Mouse (Mus musculus): ENCODE data around the gene Nob1. TPM values are rescaled to one million over a fixed set of nuclear protein-coding genes. Genes with fewer than 3 reads are reported as not detected.
A peak's percentile ranks its signal among the peaks of the same experiment; 100 is the strongest.

Nob1 gene
- polyA plus RNA-seq, 1 experiment from 2014 or later, result 62.6 TPM

- Histone ChIP-seq H3K4me1 (ENCODE audit: control insufficient read depth, insufficient read depth, low read length) (peaks cover 16% of the 10 kb centered on the region), H3K27ac (ENCODE audit: low read depth, low read length) (no peak overlapping the region), H3K4me3 (ENCODE audit: low read depth, low read length) (no peak overlapping the region), H3K4me2 (ENCODE audit: low read depth, low read length) (no peak overlapping the region), H3K9ac (replicated peaks; ENCODE audit: low read depth, low read length) (no peak overlapping the region), H3K9me3 (ENCODE audit: control insufficient read depth, low read length) (no peaks in the 10 kb centered on the region), H3K36me3 (ENCODE audit: control insufficient read depth, insufficient read depth, low read length) (no peaks in the 10 kb centered on the region), H3K27me3 (ENCODE audit: control insufficient read depth, insufficient read depth, low read length) (no peaks in the 10 kb centered on the region; the same call in 1 of the 2 replicates)
- no peak for ATAC-seq (ENCODE audit: low read depth)
- WGBS, result 91% methylated on average over 3 of the region's 3 CpGs
Measured at GRCm38 (mm10) chr8:107439880-107440625, 15.2 kb upstream of the Nob1 start.

GRCm38 (mm10) chr8:107437711-107438110 lies 12.9 kb upstream of the Nob1 start:
- Histone ChIP-seq H3K9ac (replicated peaks; ENCODE audit: low read depth, low read length) (no peak overlapping the region), H3K4me1 (ENCODE audit: control insufficient read depth, insufficient read depth, low read length) (peaks cover 16% of the 10 kb centered on the region), H3K4me2 (ENCODE audit: low read depth, low read length) (no peak overlapping the region), H3K27ac (ENCODE audit: low read depth, low read length) (no peak overlapping the region), H3K36me3 (ENCODE audit: control insufficient read depth, insufficient read depth, low read length) (no peaks in the 10 kb centered on the region), H3K4me3 (ENCODE audit: low read depth, low read length) (no peak overlapping the region), H3K27me3 (ENCODE audit: control insufficient read depth, insufficient read depth, low read length) (no peaks in the 10 kb centered on the region; the same call in 1 of the 2 replicates), H3K9me3 (ENCODE audit: control insufficient read depth, low read length) (no peaks in the 10 kb centered on the region)
- no peak for ATAC-seq (ENCODE audit: low read depth)
- WGBS, result 70% methylated on average over 2 of the region's 2 CpGs

GRCm38 (mm10) chr8:107436841-107437421 lies 12.1 kb upstream of the Nob1 start:
- peak overlapping the region; percentile 83 for H3K9ac ChIP-seq (replicated peaks; ENCODE audit: low read depth, low read length)
- H3K9me3 ChIP-seq (ENCODE audit: control insufficient read depth, low read length), result no peaks in the 10 kb centered on the region
- no peaks in the 10 kb centered on the region for H3K36me3 ChIP-seq (ENCODE audit: control insufficient read depth, insufficient read depth, low read length)
- H3K27me3 ChIP-seq (ENCODE audit: control insufficient read depth, insufficient read depth, low read length), result no peaks in the 10 kb centered on the region; the same call in 1 of the 2 replicates
- peak overlapping the region; percentile 75 for H3K4me2 ChIP-seq (ENCODE audit: low read depth, low read length)
- WGBS, result 9% methylated on average over 16 of the region's 16 CpGs
- ATAC-seq (ENCODE audit: low read depth), result peak; percentile 25; the same call in 1 of the 2 replicates
- peak overlapping the region; percentile 73 for H3K4me3 ChIP-seq (ENCODE audit: low read depth, low read length)
- H3K27ac ChIP-seq (ENCODE audit: low read depth, low read length), result peak overlapping the region; percentile 82
- peaks cover 16% of the 10 kb centered on the region for H3K4me1 ChIP-seq (ENCODE audit: control insufficient read depth, insufficient read depth, low read length)

GRCm38 (mm10) chr8:107435962-107436831 lies 11.3 kb upstream of the Nob1 start, which contains the start of gene Wwp2:
Gene Wwp2 (plus strand): TSS chr8:107436365.
- Histone ChIP-seq H3K4me1 (ENCODE audit: control insufficient read depth, insufficient read depth, low read length) (peaks cover 16% of the 10 kb centered on the region), H3K36me3 (ENCODE audit: control insufficient read depth, insufficient read depth, low read length) (no peaks in the 10 kb centered on the region), H3K9ac (replicated peaks; ENCODE audit: low read depth, low read length) (peak within 1 kb of the TSS; percentile 83), H3K4me2 (ENCODE audit: low read depth, low read length) (peak within 1 kb of the TSS; percentile 75), H3K27ac (ENCODE audit: low read depth, low read length) (peak within 1 kb of the TSS; percentile 82), H3K9me3 (ENCODE audit: control insufficient read depth, low read length) (no peaks in the 10 kb centered on the region), H3K27me3 (ENCODE audit: control insufficient read depth, insufficient read depth, low read length) (no peaks in the 10 kb centered on the region; the same call in 1 of the 2 replicates), H3K4me3 (ENCODE audit: low read depth, low read length) (peak within 1 kb of the TSS; percentile 73)
- ATAC-seq (ENCODE audit: low read depth), result peak; percentile 94
- WGBS, result under 1% methylated on average over 54 of the region's 81 CpGs

GRCm38 (mm10) chr8:107435421-107435961 lies 10.6 kb upstream of the Nob1 start:
- H3K4me2 ChIP-seq (ENCODE audit: low read depth, low read length), result peak overlapping the region; percentile 75
- H3K27me3 ChIP-seq (ENCODE audit: control insufficient read depth, insufficient read depth, low read length), result no peaks in the 10 kb centered on the region; the same call in 1 of the 2 replicates
- H3K27ac ChIP-seq (ENCODE audit: low read depth, low read length), result peak overlapping the region; percentile 82; the same call in 1 of the 2 replicates
- H3K9ac ChIP-seq (replicated peaks; ENCODE audit: low read depth, low read length), result peak overlapping the region; percentile 83; the same call in 1 of the 2 replicates
- no peaks in the 10 kb centered on the region for H3K36me3 ChIP-seq (ENCODE audit: control insufficient read depth, insufficient read depth, low read length)
- no peaks in the 10 kb centered on the region for H3K9me3 ChIP-seq (ENCODE audit: control insufficient read depth, low read length)
- H3K4me3 ChIP-seq (ENCODE audit: low read depth, low read length), result peak overlapping the region; percentile 73
- H3K4me1 ChIP-seq (ENCODE audit: control insufficient read depth, insufficient read depth, low read length), result peaks cover 16% of the 10 kb centered on the region
- no peak for ATAC-seq (ENCODE audit: low read depth)
- 35% methylated on average over 11 of the region's 11 CpGs for WGBS

- Histone ChIP-seq H3K9ac (replicated peaks; ENCODE audit: low read depth, low read length) (no peak overlapping the region), H3K27ac (ENCODE audit: low read depth, low read length) (no peak overlapping the region), H3K27me3 (ENCODE audit: control insufficient read depth, insufficient read depth, low read length) (no peaks in the 10 kb centered on the region), H3K36me3 (ENCODE audit: control insufficient read depth, insufficient read depth, low read length) (no peaks in the 10 kb centered on the region), H3K4me1 (ENCODE audit: control insufficient read depth, insufficient read depth, low read length) (0 out of 2 replicates have a peak, but pooled peaks cover 4% of the 10 kb centered on the region), H3K4me3 (ENCODE audit: low read depth, low read length) (no peak overlapping the region), H3K4me2 (ENCODE audit: low read depth, low read length) (no peak overlapping the region), H3K9me3 (ENCODE audit: control insufficient read depth, low read length) (no peaks in the 10 kb centered on the region)
- ATAC-seq (ENCODE audit: low read depth), result no peak
- 85% methylated on average over 8 of the region's 8 CpGs for WGBS
Measured at GRCm38 (mm10) chr8:107430821-107431220, 6.0 kb upstream of the Nob1 start.

- 49% methylated on average over 8 of the region's 8 CpGs for WGBS
- H3K4me2 ChIP-seq (ENCODE audit: low read depth, low read length), result no peak overlapping the region
- ATAC-seq (ENCODE audit: low read depth), result no peak
Measured at GRCm38 (mm10) chr8:107425230-107425597, 363 bp upstream of the Nob1 start.

GRCm38 (mm10) chr8:107424176-107424575 lies 675 bp downstream of the Nob1 start:
- 32% methylated on average over 9 of the region's 9 CpGs for WGBS
- Histone ChIP-seq H3K4me2 (ENCODE audit: low read depth, low read length) (peak overlapping the region; percentile 90), H3K9ac (replicated peaks; ENCODE audit: low read depth, low read length) (peak overlapping the region; percentile 67), H3K27me3 (ENCODE audit: control insufficient read depth, insufficient read depth, low read length) (no peaks in the 10 kb centered on the region), H3K27ac (ENCODE audit: low read depth, low read length) (peak overlapping the region; percentile 75; the same call in 1 of the 2 replicates), H3K4me3 (ENCODE audit: low read depth, low read length) (peak overlapping the region; percentile 66), H3K9me3 (ENCODE audit: control insufficient read depth, low read length) (no peaks in the 10 kb centered on the region), H3K4me1 (ENCODE audit: control insufficient read depth, insufficient read depth, low read length) (peaks cover 8% of the 10 kb centered on the region), H3K36me3 (ENCODE audit: control insufficient read depth, insufficient read depth, low read length) (peaks cover 18% of the 10 kb centered on the region)
- ATAC-seq (ENCODE audit: low read depth), result no peak

More at GRCm38 (mm10) chr8:107425230-107425597, 363 bp upstream of the Nob1 start:
- Histone ChIP-seq H3K9ac (replicated peaks; ENCODE audit: low read depth, low read length) (no peak overlapping the region), H3K4me3 (ENCODE audit: low read depth, low read length) (no peak overlapping the region), H3K27ac (ENCODE audit: low read depth, low read length) (no peak overlapping the region), H3K4me1 (ENCODE audit: control insufficient read depth, insufficient read depth, low read length) (peaks cover 8% of the 10 kb centered on the region), H3K36me3 (ENCODE audit: control insufficient read depth, insufficient read depth, low read length) (peaks cover 15% of the 10 kb centered on the region; the same call in 1 of the 2 replicates), H3K9me3 (ENCODE audit: control insufficient read depth, low read length) (no peaks in the 10 kb centered on the region), H3K27me3 (ENCODE audit: control insufficient read depth, insufficient read depth, low read length) (no peaks in the 10 kb centered on the region)

All from neural tube, embryonic 14.5 days (tissue).